Mouse (Mus musculus) stomach, embryonic 14.5 days (tissue): ENCODE data around the gene Bcl2l15. TPM values are rescaled to one million over a fixed set of nuclear protein-coding genes. Genes with fewer than 3 reads are reported as not detected.

Source experiments
- ATAC-seq: fragments of 200-750 bp; cut with Nextera tagmentation; 2 replicates; pipeline ENCODE4 v1.8.0; 2017; ENCODE audit warnings: low read depth, moderate TSS enrichment; ENCODE audit not compliant: insufficient number of reproducible peaks, insufficient read depth, low FRiP score
- H3K27ac ChIP-seq: fragments of 300-500 bp; sonication (generic); 2 replicates; pipeline ENCODE4 v1.5.1; 2014; ENCODE audit warnings: mild to moderate bottlenecking, low read length, moderate library complexity, mixed read lengths
- H3K27me3 ChIP-seq: fragments of 300-500 bp; sonication (generic); 2 replicates; pipeline ENCODE4 v1.6.1; 2014; ENCODE audit warnings: low read length, control low read depth, mixed read lengths; ENCODE audit not compliant: control insufficient read depth, insufficient read depth
- H3K36me3 ChIP-seq: fragments of 300-500 bp; sonication (generic); 2 replicates; pipeline ENCODE4 v1.6.1; 2014; ENCODE audit warnings: mild to moderate bottlenecking, control low read depth, low read length, moderate library complexity, mixed read lengths; ENCODE audit not compliant: control insufficient read depth, insufficient read depth
- H3K4me1 ChIP-seq: fragments of 300-500 bp; sonication (generic); 2 replicates; pipeline ENCODE4 v1.6.1; 2014; ENCODE audit warnings: low read length, control low read depth, mixed read lengths; ENCODE audit not compliant: control insufficient read depth, insufficient read depth
- H3K4me2 ChIP-seq: fragments of 300-500 bp; sonication (generic); replicated peaks from 2 replicates; pipeline ENCODE4 v1.6.1; 2014; ENCODE audit warnings: low read depth, low read length, control low read depth
- H3K4me3 ChIP-seq: fragments of 300-500 bp; sonication (generic); 2 replicates; pipeline ENCODE4 v1.5.1; 2014; ENCODE audit warnings: low read depth, low read length, control low read depth
- H3K9ac ChIP-seq: fragments of 300-500 bp; sonication (generic); replicated peaks from 2 replicates; pipeline ENCODE4 v1.6.1; 2014; ENCODE audit warnings: low read depth, mild to moderate bottlenecking, control low read depth, low read length, moderate library complexity, mixed read lengths
- H3K9me3 ChIP-seq: fragments of 300-500 bp; sonication (generic); 2 replicates; pipeline ENCODE4 v1.6.1; 2016; ENCODE audit warnings: low read depth, low read length, control low read depth; ENCODE audit not compliant: control insufficient read depth
- WGBS: fragments of 180-500 bp; shearing (Covaris S2); extraction: QIAGEN DNeasy Blood & Tissue Kit; methylation state at CpG from one replicate; pipeline ENCODE4 v1.1.7; 2014; 5-methylcytosine and 5-hydroxymethylcytosine counted together
- polyA plus RNA-seq: library from polyadenylated mRNA; unstranded; fragments of >200 nt; fragmentation: Nextera tagmentation; extraction: Ambion mirVana; gene quantifications from 2 replicates; pipeline ENCODE4 v1.2.1, GENCODE M21; 2014

Gene Bcl2l15
- polyA plus RNA-seq, 1 experiment from 2014 or later: 0.54 TPM

- H3K4me3 ChIP-seq: no peak overlapping the region
- WGBS: 83% methylated on average over 4 of the region's 4 CpGs
Observed at GRCm38 (mm10) chr3:103868008-103868407, 35.6 kb downstream of the Bcl2l15 start.

GRCm38 (mm10) chr3:103872663-103873098, 40.3 kb downstream of the Bcl2l15 start:
- no peak overlapping the region for H3K4me3 ChIP-seq
- H3K27me3 ChIP-seq: no peaks in the 10 kb centered on the region
- H3K36me3 ChIP-seq: no peaks in the 10 kb centered on the region
- no peak overlapping the region for H3K9ac ChIP-seq
- H3K4me1 ChIP-seq: no peaks in the 10 kb centered on the region
- H3K27ac ChIP-seq: no peak overlapping the region
- no peaks in the 10 kb centered on the region for H3K9me3 ChIP-seq
- no peak for ATAC-seq
- WGBS: 65% methylated on average over 3 of the region's 3 CpGs
- H3K4me2 ChIP-seq: no peak overlapping the region

More at GRCm38 (mm10) chr3:103868008-103868407, 35.6 kb downstream of the Bcl2l15 start:
- H3K27ac ChIP-seq: no peak overlapping the region
- H3K36me3 ChIP-seq: no peaks in the 10 kb centered on the region
- ATAC-seq: no peak
- no peaks in the 10 kb centered on the region for H3K27me3 ChIP-seq
- no peak overlapping the region for H3K4me2 ChIP-seq
- H3K9me3 ChIP-seq: no peaks in the 10 kb centered on the region
- H3K4me1 ChIP-seq: no peaks in the 10 kb centered on the region
- H3K9ac ChIP-seq: no peak overlapping the region

DNA sequence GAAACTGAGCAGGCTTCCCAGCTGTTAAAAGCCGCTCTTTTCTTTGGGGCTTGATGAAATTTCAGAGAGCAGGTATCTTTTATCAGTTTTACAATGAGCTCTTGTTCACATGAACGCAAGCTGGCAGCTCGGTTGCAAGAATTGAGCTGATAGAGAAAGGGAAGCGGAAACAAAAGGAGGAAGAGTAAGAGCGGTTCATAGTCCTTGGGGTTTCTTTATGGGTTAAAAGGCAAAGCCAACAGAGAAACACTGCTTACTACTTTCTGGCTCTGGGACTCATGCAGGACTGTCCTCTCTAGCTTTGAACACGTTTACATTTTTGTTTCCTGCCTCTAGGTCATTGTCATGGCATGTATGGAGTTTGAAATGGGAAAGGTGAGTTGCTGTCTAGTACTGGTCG, 41.9 kb downstream of the Bcl2l15 start:
- H3K4me3 ChIP-seq: no peak overlapping the region
- no peak for ATAC-seq
- no peaks in the 10 kb centered on the region for H3K4me1 ChIP-seq
- no peaks in the 10 kb centered on the region for H3K36me3 ChIP-seq
- H3K9ac ChIP-seq: no peak overlapping the region
- H3K27me3 ChIP-seq: no peaks in the 10 kb centered on the region
- WGBS: 79% methylated on average over 7 of the region's 7 CpGs
- no peaks in the 10 kb centered on the region for H3K9me3 ChIP-seq
- no peak overlapping the region for H3K4me2 ChIP-seq
- H3K27ac ChIP-seq: no peak overlapping the region

- Histone ChIP-seq H3K9me3 (no peaks in the 10 kb centered on the region), H3K27ac (no peak overlapping the region), H3K4me3 (no peak overlapping the region), H3K36me3 (no peaks in the 10 kb centered on the region), H3K4me2 (no peak overlapping the region), H3K9ac (no peak overlapping the region), H3K4me1 (no peaks in the 10 kb centered on the region), H3K27me3 (no peaks in the 10 kb centered on the region)
- 75% methylated on average over 11 of the region's 11 CpGs for whole genome bisulfite sequencing
- no peak for ATAC-seq
Observed at GRCm38 (mm10) chr3:103885946-103886345, 53.5 kb downstream of the Bcl2l15 start.

DNA sequence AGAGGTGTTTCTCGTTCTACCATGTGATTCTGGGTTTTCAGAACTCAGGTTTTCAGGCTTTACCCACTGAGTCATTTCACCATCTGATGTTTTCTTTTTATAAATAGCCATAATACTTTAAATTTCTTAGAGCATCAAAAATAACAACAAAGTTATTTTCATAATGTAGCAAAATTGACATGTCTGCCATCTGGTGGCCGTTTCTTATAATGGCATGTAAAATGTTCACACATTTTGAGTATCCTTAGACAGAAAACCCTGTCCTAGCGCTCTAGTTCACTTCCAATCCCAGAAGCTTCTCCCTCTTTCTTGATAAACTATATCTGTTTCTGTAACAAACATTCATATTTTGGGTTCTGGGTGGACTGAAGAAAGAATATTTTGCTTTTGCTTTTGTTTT, 55.2 kb downstream of the Bcl2l15 start:
- WGBS: 30% methylated on average over 3 of the region's 3 CpGs
- Histone ChIP-seq H3K36me3 (no peaks in the 10 kb centered on the region), H3K4me3 (no peak overlapping the region), H3K9ac (no peak overlapping the region), H3K27me3 (no peaks in the 10 kb centered on the region), H3K27ac (no peak overlapping the region), H3K9me3 (no peaks in the 10 kb centered on the region), H3K4me1 (no peaks in the 10 kb centered on the region), H3K4me2 (no peak overlapping the region)
- ATAC-seq: no peak

DNA sequence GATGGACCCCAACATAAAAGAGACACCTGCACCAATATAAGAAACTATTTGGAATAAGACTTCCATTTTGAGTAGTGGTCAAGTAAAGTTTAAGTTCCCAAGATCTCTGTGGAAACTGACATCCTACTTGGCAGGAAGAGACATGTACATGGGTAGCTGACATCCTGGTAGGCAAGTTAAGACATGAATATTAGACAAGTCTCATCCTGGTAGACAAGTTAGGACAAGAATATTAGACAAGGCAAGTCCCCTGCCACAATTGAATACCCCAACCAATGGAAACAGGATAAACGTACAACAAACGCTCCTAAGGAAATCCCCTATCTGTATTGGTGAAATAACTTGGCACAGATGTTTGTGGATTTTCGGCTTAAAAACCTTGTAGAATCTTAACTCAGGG, 61.0 kb downstream of the Bcl2l15 start:
- Histone ChIP-seq H3K36me3 (no peaks in the 10 kb centered on the region), H3K9me3 (no peaks in the 10 kb centered on the region), H3K27ac (no peak overlapping the region), H3K4me2 (no peak overlapping the region), H3K4me3 (no peak overlapping the region), H3K4me1 (no peaks in the 10 kb centered on the region), H3K9ac (no peak overlapping the region), H3K27me3 (no peaks in the 10 kb centered on the region)
- ATAC-seq: no peak
- 92% methylated on average over 3 of the region's 3 CpGs for WGBS

Other genes with a start within 250 kb of the Bcl2l15 start
- gene Atg4a-ps, start 186.5 kb upstream of the Bcl2l15 start, polyA plus RNA-seq: 0.28 TPM in 1 of 2 replicates, not detected in the other
- gene Olfml3, start 94.6 kb upstream of the Bcl2l15 start, polyA plus RNA-seq: 68.2 and 76.5 TPM in 2 replicates
- gene Gm10964, start 93.2 kb upstream of the Bcl2l15 start, polyA plus RNA-seq: not detected in 2 replicates
- 18.1 and 18.8 TPM in 2 replicates for gene Hipk1, start 41.0 kb upstream of the Bcl2l15 start, polyA plus RNA-seq
- gene Dclre1b, start 23.2 kb upstream of the Bcl2l15 start, polyA plus RNA-seq: 27.0 and 30.9 TPM in 2 replicates
- 18.5 and 21.8 TPM in 2 replicates for gene Ap4b1, start 23.1 kb upstream of the Bcl2l15 start, polyA plus RNA-seq
- gene Gm43064, start 23.0 kb upstream of the Bcl2l15 start, polyA plus RNA-seq: 0.35 and 0.50 TPM in 2 replicates
- 0.67 and 1.3 TPM in 2 replicates for gene Ptpn22, start 27.2 kb downstream of the Bcl2l15 start, polyA plus RNA-seq
- gene Rsbn1, start 81.5 kb downstream of the Bcl2l15 start, polyA plus RNA-seq: 12.5 and 12.8 TPM in 2 replicates
- 34.5 and 36.0 TPM in 2 replicates for gene Phtf1, start 135.5 kb downstream of the Bcl2l15 start, polyA plus RNA-seq